Mouse (Mus musculus) kidney, adult 2 months (tissue): ENCODE measurements at regions not wholly inside any gene's neighbourhood (a gene's known extent, or its start where the extent isn't known, plus 50 kb on each side); places are given as distances from the start of the nearest gene placed in this dataset.

Experiments used
- CTCF ChIP-seq: fragments of 200-500 bp; conservative IDR thresholded peaks from 2 replicates; pipeline ENCODE4 v1.5.1; 2011; ENCODE audit warnings: low read depth, mild to moderate bottlenecking, control low read depth, low read length, moderate library complexity, mixed read lengths; ENCODE audit not compliant: insufficient read depth, insufficient read length
- POLR2A ChIP-seq: fragments of 200-500 bp; IDR thresholded peaks from one replicate; pipeline ENCODE4 v1.6.1; 2011; ENCODE audit warnings: low read depth, low read length, control low read depth

- TF ChIP-seq CTCF (no peak), POLR2A (no peak)
These were observed 211.2 kb upstream of the Plscr5 start for GRCm38 (mm10) chr9:91981499-91981898.
